Mouse (Mus musculus): ENCODE data around the gene Vmn1r183. TPM values are rescaled to one million over a fixed set of nuclear protein-coding genes. Genes with fewer than 3 reads are reported as not detected.
"Not testable (repeated sequence)": the region's sequence is repeated elsewhere in the genome, so short reads cannot be mapped to it uniquely, and the experiment has no call there.

Vmn1r183 gene
- total RNA-seq (2021), result not detected

DNA sequence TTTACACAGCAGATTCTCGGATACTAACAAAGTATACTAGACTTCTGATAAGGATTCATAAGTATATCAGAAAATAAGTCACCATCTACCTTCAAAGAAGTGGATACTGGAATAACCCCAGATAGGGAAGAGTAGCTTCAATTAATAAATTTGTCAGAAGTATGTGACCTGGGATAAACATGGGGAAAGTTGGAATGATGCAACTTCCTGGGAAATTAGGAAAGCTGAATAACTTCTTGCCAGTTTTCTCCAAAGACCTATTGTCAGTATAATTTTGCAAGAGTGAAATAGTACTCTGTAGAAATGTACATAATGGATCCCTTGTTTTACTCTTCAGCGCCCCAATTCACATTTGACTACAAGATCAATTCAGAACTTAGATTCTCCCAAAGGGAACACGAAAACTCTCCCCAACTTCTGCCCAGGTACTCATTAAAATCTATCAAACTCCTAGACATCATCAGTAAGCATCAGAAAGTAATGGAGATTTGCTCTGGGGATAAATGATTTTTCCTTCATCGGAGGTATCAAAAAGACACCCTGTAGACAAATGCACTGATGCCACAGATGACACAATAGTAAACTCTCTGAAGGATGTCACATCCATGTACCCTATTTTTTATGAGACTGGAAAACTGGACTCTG, at the start of gene Vmn1r183:
TSS of gene Vmn1r183 (plus strand) at position 595 of the 645 bp plus-strand sequence.
- no peak for DNase-seq

DNA sequence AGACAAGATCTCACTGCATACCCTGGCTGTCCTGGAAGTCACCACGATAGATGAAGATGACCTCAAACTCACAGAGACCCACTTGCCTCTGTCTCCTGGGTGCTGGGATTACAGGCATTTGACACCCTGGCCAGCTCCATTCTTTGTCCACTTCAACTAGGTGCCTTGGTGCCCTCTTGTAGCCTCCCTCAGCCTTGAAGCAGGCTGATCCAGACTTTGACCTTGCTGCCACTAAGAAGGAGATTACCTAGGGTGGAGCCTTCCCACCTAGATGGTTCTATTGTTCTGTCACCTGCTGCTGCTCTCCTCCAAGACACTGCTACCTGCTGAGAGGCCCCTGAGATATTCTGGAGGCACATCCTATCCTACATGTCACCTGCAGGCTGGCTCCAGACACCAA, 21.4 kb downstream of the Vmn1r183 start:
- not testable (repeated sequence) for DNase-seq

DNA sequence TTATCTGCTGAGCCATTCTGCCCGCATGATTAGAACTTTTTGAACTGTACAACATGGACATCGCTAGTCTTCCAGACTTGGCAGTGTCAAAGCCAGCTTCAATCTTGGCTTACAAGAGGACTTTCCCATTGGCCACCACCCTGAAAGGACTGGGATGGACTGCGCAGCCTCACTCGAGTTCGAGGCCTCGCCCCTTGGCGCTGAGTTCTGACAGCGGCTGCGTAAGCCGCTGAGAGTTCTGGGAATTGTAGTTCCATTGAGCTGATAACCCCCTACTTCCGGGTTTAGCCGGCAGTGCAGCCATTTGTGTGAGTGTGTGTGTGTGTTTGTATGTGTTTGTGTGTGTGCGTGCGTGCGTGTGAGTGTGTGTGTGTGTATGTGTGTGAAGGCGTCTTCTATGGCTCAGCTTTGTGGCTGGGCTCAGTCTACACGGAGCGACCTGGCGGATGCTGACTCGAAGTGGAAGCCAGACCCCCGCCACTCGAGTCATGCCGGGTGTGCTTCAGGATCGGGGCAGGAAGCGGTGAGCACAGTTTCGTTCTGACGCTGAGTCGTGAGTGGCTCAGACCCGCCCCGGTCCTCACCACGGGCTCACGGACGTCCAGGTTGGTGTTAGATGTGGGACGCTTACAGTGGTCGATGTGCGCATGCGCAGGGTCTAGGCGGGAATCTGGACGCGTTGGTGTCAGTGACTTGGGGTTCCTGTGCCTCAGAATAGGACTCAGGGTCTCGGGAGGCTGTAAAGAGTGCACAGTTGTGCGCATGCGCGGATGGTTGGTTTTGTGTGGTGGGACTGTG, 28.8 kb downstream of the Vmn1r183 start, which contains the start of gene Zfp180:
TSS of gene Zfp180 (plus strand) at position 291 of the 798 bp plus-strand sequence.
- peak; percentile 96 for DNase-seq

DNA sequence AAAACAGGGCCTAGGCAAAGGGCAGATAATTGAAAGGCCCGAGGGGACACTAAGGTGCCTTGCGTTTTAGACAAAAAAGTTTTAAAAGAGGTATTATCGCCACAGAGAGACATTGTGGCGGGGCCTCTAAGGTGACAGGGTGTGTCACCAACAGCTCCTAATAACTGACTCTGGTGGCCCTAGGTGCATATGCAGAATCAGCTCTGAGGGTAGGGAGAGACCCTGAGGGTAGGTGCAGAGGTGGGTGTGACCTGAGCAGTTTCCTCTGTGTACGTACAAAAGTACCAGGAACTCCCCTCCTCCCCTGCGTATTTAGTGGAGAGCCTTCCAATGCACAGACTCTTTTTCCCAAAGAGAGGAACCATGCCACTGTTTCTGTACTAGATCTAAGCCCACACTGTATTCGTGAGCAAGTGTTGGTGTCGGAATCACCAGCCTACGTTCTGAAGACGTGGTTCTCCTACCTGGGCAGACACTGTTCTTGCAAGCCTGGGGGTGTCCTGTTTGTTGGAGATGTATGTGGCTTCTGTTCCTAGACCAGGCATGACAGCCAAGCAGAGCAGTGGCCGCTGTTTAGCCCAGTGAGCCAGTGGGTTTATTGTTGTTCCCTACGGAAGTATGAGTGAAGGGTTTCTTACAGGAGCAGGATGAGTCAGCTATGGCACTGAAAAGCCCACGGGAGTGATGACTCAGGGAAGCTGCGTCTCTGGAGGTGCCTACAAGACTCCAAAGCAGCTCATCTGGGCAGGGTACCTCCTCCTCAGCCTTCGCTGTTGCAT, 29.6 kb downstream of the Vmn1r183 start:
- DNase-seq, result no peak

DNA sequence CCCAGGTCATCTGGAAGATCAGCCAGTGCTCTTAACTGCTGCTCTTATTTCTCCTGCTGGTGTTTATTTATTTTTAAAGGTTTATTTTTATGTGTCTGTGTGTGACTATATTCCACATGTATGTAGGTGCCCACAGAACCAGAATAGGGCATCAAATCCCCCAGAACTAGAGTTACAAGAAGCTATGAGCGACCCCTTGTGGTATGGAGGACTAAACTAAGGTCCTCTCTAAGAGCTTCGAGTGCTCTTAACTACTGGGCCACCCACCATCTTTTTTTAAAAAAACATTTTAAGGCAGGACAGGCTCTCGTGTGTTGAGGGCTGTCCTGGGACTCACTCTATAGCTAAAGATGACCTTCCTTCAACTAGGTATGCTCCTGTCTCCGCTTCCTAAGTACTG, 33.8 kb downstream of the Vmn1r183 start:
- DNase-seq, result no peak

DNA sequence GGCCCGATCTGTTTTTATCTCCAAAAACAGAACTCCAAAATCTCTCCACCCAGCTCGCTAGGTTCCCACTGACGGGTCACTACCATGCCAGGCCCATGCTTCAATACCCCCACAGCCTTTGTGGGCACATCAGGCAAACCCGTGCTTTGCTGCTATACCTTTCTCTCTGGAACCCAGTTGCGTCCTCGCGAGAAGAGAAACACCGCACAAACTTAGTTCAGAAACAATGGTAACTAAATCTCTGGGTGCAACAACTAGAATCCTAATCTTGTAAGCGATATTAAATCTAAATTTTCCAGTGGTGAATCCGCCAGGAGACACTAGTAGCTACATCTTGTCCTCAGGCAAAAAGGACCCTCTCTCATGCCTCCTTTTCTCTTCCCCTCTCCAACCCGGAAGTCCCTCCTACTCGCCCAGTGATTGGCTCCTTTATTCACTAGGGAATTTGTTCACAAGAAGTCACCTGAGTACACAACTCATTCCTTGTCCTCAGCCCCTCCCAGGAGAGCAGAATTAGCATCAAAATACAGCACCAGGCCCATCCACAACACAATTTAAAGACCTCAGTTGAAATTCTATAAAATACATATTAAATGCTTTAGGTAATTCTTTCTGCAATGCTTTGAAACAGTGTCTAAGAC, 34.6 kb downstream of the Vmn1r183 start:
- DNase-seq, result no peak

DNA sequence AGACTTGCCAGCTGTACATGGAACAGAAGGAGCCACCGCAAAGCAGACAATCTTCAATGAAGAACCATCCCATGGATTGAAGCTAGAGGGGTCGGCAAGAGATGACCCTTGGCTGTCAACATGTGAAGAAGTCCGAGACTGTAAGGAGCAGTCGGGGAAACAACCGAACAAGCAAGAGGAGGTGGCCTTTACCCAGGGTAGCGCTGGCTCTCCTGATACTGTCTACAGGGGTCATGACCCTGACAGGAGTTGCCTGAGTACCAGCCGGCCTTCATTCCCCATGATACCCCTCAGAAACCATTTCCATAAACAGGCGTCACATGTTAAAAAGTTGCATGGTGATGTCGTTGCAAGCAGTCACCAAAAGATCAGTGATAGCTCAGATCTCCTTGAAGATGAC, 51.3 kb downstream of the Vmn1r183 start:
- no peak for DNase-seq

DNA sequence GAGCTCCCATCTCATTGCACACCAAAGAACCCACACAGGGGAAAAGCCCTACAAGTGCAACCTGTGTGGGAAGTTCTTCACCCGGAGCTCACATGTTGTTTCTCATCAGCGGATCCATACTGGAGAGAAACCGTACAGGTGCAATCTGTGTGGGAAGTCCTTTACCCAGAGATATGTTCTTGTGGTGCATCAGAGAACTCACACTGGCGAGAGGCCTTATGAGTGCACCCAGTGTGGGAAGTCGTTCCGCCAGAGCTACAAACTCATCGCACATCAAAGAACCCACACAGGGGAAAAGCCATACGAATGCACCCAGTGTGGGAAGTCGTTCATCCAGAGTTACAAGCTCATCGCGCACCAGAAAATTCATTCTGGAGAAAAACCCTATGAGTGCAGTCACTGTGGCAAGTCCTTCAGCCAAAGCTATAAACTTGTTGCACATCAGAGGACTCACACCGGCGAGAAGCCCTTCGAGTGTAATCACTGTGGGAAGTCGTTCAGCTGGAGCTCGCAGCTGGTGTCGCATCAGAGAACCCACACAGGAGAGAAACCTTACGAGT, 52.2 kb downstream of the Vmn1r183 start:
- peak; percentile 7 for DNase-seq

DNA sequence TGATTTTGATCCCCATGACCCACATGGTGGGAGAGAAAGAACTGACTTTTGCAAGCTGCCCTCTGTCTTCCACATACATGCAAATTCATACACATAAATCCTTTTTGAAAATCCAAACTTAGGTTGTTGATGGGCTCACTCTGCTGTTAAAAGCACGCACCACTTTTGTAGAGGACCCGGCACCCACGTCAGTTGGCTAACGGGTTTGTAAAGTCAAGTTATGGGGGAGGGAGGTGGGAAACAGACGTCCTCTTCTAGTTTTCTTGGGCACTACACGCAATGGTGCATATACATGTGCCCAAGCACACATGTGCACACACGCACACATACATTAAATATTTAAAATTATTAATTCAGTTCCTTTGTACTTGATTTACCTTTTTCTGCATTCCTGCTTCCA, 57.8 kb downstream of the Vmn1r183 start:
- no peak for DNase-seq

DNA sequence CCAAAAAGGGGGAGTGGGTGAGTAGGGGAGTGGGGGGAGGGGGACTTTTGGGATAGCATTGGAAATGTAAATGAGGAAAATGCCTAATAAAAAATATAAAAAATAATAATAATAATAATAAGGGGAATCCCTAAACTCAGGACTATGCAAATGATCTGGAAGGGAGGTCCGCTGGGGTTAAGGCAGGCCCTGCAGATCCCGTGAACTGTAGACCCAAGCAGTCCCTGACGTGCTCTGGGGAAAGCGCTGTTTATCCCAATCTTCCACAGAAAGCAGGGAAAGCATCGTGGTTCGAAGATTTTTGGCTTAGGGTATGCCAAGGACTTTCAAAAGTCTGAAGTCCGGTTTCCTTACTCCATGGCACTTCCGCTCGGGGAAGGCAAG, 58.7 kb downstream of the Vmn1r183 start:
- DNase-seq, result no peak

DNA sequence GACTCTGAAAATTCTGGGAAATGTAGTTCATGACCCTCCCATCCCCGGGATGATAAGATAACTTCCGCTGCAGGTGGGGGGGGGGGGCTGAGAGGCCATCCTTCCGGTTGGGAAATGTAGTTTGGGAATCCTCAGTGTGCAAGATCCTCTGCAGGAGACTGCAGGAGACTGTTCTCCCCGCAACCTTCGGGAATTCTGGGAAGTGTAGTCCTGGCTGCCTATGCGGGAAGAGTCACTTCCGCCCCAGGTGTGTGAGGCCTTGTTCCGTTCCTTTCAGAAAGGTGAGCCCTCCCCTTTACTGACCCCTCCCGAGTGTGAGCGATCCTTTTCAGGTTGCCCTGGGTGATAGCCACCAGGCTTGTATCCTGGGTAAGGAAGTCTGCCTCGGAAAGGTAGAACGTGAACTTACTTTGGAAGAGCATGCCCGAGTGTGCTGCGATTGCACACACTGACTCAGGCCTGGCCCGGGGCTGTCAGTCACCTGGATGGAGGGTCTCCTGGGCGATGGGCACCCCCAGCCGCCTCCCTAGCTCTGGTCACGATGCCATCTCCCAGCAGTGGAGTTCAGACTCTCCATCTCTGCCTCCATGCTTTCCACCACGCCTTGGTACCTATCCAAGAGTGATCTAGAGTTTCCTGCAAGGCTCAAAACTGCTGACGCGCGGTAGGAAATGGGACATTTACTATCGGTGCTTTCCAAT, 59.3 kb downstream of the Vmn1r183 start, which contains the start of gene Zfp112:
TSS of gene Zfp112 (plus strand) at position 159 of the 701 bp plus-strand sequence.
- peak; percentile 75 for DNase-seq

DNA sequence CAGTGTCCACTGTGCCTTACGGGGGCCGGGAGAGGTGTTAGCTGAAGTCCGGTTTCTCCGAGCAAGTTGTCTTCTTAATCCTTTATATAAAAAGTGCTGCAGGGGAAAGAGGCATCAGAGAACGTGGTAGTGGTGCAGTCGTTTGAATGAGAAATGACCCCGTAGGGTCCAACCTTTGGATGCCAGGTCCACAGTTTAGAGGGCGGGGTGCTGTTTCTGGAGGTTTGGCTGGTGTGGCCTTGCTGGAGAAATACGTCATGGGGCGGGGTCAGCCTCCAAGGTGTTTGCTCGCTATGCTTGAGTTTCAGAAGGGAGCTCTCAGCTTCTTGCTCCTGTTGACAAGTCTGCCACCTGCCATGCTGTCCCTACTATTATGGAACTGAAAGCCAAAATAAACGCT, 59.9 kb downstream of the Vmn1r183 start:
- peak; percentile 53 for DNase-seq

Other genes with a start within 250 kb of the Vmn1r183 start
- gene Vmn1r175, start 242.6 kb upstream of the Vmn1r183 start, total RNA-seq (2021), result not detected
- gene Vmn1r176, start 215.9 kb upstream of the Vmn1r183 start, total RNA-seq (2021), result not detected
- gene Vmn1r177, start 186.8 kb upstream of the Vmn1r183 start, total RNA-seq (2021), result not detected
- not detected for gene Vmn1r178, start 161.2 kb upstream of the Vmn1r183 start, total RNA-seq (2021)
- not detected for gene Vmn1r179, start 126.3 kb upstream of the Vmn1r183 start, total RNA-seq (2021)
- gene Vmn1r180, start 102.6 kb upstream of the Vmn1r183 start, total RNA-seq (2021), result not detected
- gene Vmn1r181, start 78.6 kb upstream of the Vmn1r183 start, total RNA-seq (2021), result not detected
- not detected for gene V1rd19, start 51.6 kb upstream of the Vmn1r183 start, total RNA-seq (2021)
- gene Zfp180, start 28.7 kb downstream of the Vmn1r183 start, total RNA-seq (2021), result 10 to 100 TPM; 11.1 to 11.3 TPM
- 1 to 10 TPM; 2.2 to 3.4 TPM for gene Zfp112, start 59.1 kb downstream of the Vmn1r183 start, total RNA-seq (2021)
- 1 to 10 TPM; 4.1 to 5.1 TPM for gene Zfp235, start 80.9 kb downstream of the Vmn1r183 start, total RNA-seq (2021)
- gene Zfp114, start 121.8 kb downstream of the Vmn1r183 start, total RNA-seq (2021), result under 1 TPM; 0.23 to 0.76 TPM
- 10 to 100 TPM in 1 of 2 experiments, 1 to 10 TPM in 1; 8.2 to 10.3 TPM for gene Zfp111, start 158.2 kb downstream of the Vmn1r183 start, total RNA-seq (2021)
- gene Zfp109, start 184.3 kb downstream of the Vmn1r183 start, total RNA-seq (2021), result 1 to 10 TPM; 1.1 to 1.2 TPM
- gene Zfp108, start 201.5 kb downstream of the Vmn1r183 start, total RNA-seq (2021), result 1 to 10 TPM; 1.2 to 1.4 TPM
- gene Zfp93, start 217.2 kb downstream of the Vmn1r183 start, total RNA-seq (2021), result 1 to 10 TPM; 3.7 to 4.8 TPM
- gene Zfp61, start 248.0 kb downstream of the Vmn1r183 start, total RNA-seq (2021), result 1 to 10 TPM; 4.2 to 6.6 TPM

All from heart, postnatal 4 days (tissue).